Mouse (Mus musculus) inflammation-experienced regulatory T-cells (primary cell): ENCODE results near the gene Cacna1e. TPM values are rescaled to one million over a fixed set of nuclear protein-coding genes. Genes with fewer than 3 reads are reported as not detected.

Experiments used
- polyA plus RNA-seq, 2 experiments: library from polyadenylated mRNA; unstranded; fragments of 100-300 nt; shearing (Covaris generic); gene quantifications; one replicate each; pipeline ENCODE4 v1.2.1; 2017

Cacna1e gene
- 1 to 10 TPM in 1 of 2 experiments, under 1 TPM in 1; 0.36 to 3.4 TPM for polyA plus RNA-seq

GRCm38 (mm10) chr1:154884275-154885206, at the start of gene Cacna1e:
Gene Cacna1e (minus strand): TSS chr1:154884501.

Other genes starting within 250 kb of the Cacna1e start
- 100 to 1,000 TPM; 164 to 180 TPM for gene Ier5, start 215.1 kb upstream of the Cacna1e start, polyA plus RNA-seq